Mouse (Mus musculus): ENCODE results near the gene Hivep2. TPM values are rescaled to one million over a fixed set of nuclear protein-coding genes. Genes with fewer than 3 reads are reported as not detected.

Gene Hivep2
- polyA plus RNA-seq, 1 experiment from 2014 or later, result 6.9 TPM

GRCm38 (mm10) chr10:14056584-14057451 is 90.9 kb downstream of the Hivep2 start:
- WGBS, result 25% methylated on average over 8 of the region's 8 CpGs
- H3K4me2 ChIP-seq (replicated peaks), result 0 out of 2 replicates have a peak overlapping the region, but pooled peaks have one; percentile 9
- peaks cover 25% of the 10 kb centered on the region for H3K4me1 ChIP-seq
- no peaks in the 10 kb centered on the region for H3K36me3 ChIP-seq
- H3K9ac ChIP-seq, result no peak overlapping the region
- H3K27ac ChIP-seq, result peak overlapping the region; percentile 46; the same call in 1 of the 2 replicates
- H3K4me3 ChIP-seq, result no peak overlapping the region
- no peaks in the 10 kb centered on the region for H3K9me3 ChIP-seq
- H3K27me3 ChIP-seq (replicated peaks), result no peaks in the 10 kb centered on the region
- peak; percentile 75 for ATAC-seq (ENCODE audit: low FRiP score, low read depth)

- no peak overlapping the region for H3K9ac ChIP-seq
- no peaks in the 10 kb centered on the region for H3K36me3 ChIP-seq
- no peaks in the 10 kb centered on the region for H3K27me3 ChIP-seq (replicated peaks)
- no peak overlapping the region for H3K4me2 ChIP-seq (replicated peaks)
- H3K4me1 ChIP-seq, result peaks cover 25% of the 10 kb centered on the region
- 89% methylated on average over 11 of the region's 11 CpGs for WGBS
- ATAC-seq (ENCODE audit: low FRiP score, low read depth), result no peak
- no peak overlapping the region for H3K27ac ChIP-seq
- H3K9me3 ChIP-seq, result no peaks in the 10 kb centered on the region
- H3K4me3 ChIP-seq, result no peak overlapping the region
These were observed 92.1 kb downstream of the Hivep2 start for GRCm38 (mm10) chr10:14057841-14058605.

- Histone ChIP-seq H3K36me3 (no peaks in the 10 kb centered on the region), H3K9me3 (no peaks in the 10 kb centered on the region), H3K27ac (no peak overlapping the region), H3K27me3 (replicated peaks) (no peaks in the 10 kb centered on the region), H3K9ac (no peak overlapping the region), H3K4me1 (peaks cover 22% of the 10 kb centered on the region), H3K4me2 (replicated peaks) (no peak overlapping the region), H3K4me3 (no peak overlapping the region)
- 76% methylated on average over 2 of the region's 2 CpGs for WGBS
- ATAC-seq (ENCODE audit: low FRiP score, low read depth), result no peak
These were observed 92.9 kb downstream of the Hivep2 start for GRCm38 (mm10) chr10:14058742-14059141.

GRCm38 (mm10) chr10:14059581-14059980 is 93.7 kb downstream of the Hivep2 start:
- no peak overlapping the region for H3K4me2 ChIP-seq (replicated peaks)
- no peak overlapping the region for H3K9ac ChIP-seq
- no peaks in the 10 kb centered on the region for H3K27me3 ChIP-seq (replicated peaks)
- no peaks in the 10 kb centered on the region for H3K36me3 ChIP-seq
- ATAC-seq (ENCODE audit: low FRiP score, low read depth), result no peak
- peaks cover 22% of the 10 kb centered on the region for H3K4me1 ChIP-seq
- no peak overlapping the region for H3K4me3 ChIP-seq
- H3K9me3 ChIP-seq, result no peaks in the 10 kb centered on the region
- WGBS, result 94% methylated on average over 2 of the region's 2 CpGs
- H3K27ac ChIP-seq, result no peak overlapping the region

- H3K4me3 ChIP-seq, result no peak overlapping the region
- 79% methylated on average over 2 of the region's 2 CpGs for WGBS
These were observed 94.4 kb downstream of the Hivep2 start for GRCm38 (mm10) chr10:14060302-14060701.

GRCm38 (mm10) chr10:14063226-14063625 is 97.4 kb downstream of the Hivep2 start:
- no peak overlapping the region for H3K9ac ChIP-seq
- WGBS, result 86% methylated on average over 4 of the region's 4 CpGs
- no peaks in the 10 kb centered on the region for H3K9me3 ChIP-seq
- no peak for ATAC-seq (ENCODE audit: low FRiP score, low read depth)
- no peak overlapping the region for H3K27ac ChIP-seq
- no peaks in the 10 kb centered on the region for H3K4me1 ChIP-seq
- H3K36me3 ChIP-seq, result no peaks in the 10 kb centered on the region
- H3K27me3 ChIP-seq (replicated peaks), result no peaks in the 10 kb centered on the region
- no peak overlapping the region for H3K4me2 ChIP-seq (replicated peaks)
- H3K4me3 ChIP-seq, result no peak overlapping the region

More at GRCm38 (mm10) chr10:14060302-14060701, 94.4 kb downstream of the Hivep2 start:
- no peak for ATAC-seq (ENCODE audit: low FRiP score, low read depth)
- no peaks in the 10 kb centered on the region for H3K9me3 ChIP-seq
- H3K9ac ChIP-seq, result no peak overlapping the region
- H3K27me3 ChIP-seq (replicated peaks), result no peaks in the 10 kb centered on the region
- peaks cover 22% of the 10 kb centered on the region for H3K4me1 ChIP-seq
- no peak overlapping the region for H3K4me2 ChIP-seq (replicated peaks)
- H3K27ac ChIP-seq, result no peak overlapping the region
- no peaks in the 10 kb centered on the region for H3K36me3 ChIP-seq

- WGBS, result 82% methylated on average over 15 of the region's 15 CpGs
- Histone ChIP-seq H3K4me3 (no peak overlapping the region), H3K4me2 (replicated peaks) (no peak overlapping the region), H3K27me3 (replicated peaks) (no peaks in the 10 kb centered on the region), H3K9me3 (no peaks in the 10 kb centered on the region), H3K4me1 (no peaks in the 10 kb centered on the region), H3K9ac (no peak overlapping the region), H3K27ac (no peak overlapping the region), H3K36me3 (no peaks in the 10 kb centered on the region)
- ATAC-seq (ENCODE audit: low FRiP score, low read depth), result no peak
These were observed 99.0 kb downstream of the Hivep2 start for GRCm38 (mm10) chr10:14064759-14065395.

GRCm38 (mm10) chr10:14067802-14068201 is 101.9 kb downstream of the Hivep2 start:
- WGBS, result 83% methylated on average over 4 of the region's 4 CpGs
- H3K9me3 ChIP-seq, result no peaks in the 10 kb centered on the region
- H3K36me3 ChIP-seq, result no peaks in the 10 kb centered on the region
- H3K27ac ChIP-seq, result no peak overlapping the region
- no peaks in the 10 kb centered on the region for H3K27me3 ChIP-seq (replicated peaks)
- H3K4me2 ChIP-seq (replicated peaks), result no peak overlapping the region
- no peaks in the 10 kb centered on the region for H3K4me1 ChIP-seq
- no peak overlapping the region for H3K9ac ChIP-seq
- no peak overlapping the region for H3K4me3 ChIP-seq
- no peak for ATAC-seq (ENCODE audit: low FRiP score, low read depth)

GRCm38 (mm10) chr10:14070498-14071079 is 104.7 kb downstream of the Hivep2 start:
- 85% methylated on average over 5 of the region's 5 CpGs for WGBS
- Histone ChIP-seq H3K36me3 (no peaks in the 10 kb centered on the region), H3K27ac (no peak overlapping the region), H3K4me3 (no peak overlapping the region), H3K4me1 (no peaks in the 10 kb centered on the region), H3K9ac (no peak overlapping the region), H3K27me3 (replicated peaks) (no peaks in the 10 kb centered on the region), H3K9me3 (no peaks in the 10 kb centered on the region), H3K4me2 (replicated peaks) (no peak overlapping the region)
- ATAC-seq (ENCODE audit: low FRiP score, low read depth), result no peak

GRCm38 (mm10) chr10:14072504-14072903 is 106.6 kb downstream of the Hivep2 start:
- H3K27ac ChIP-seq, result no peak overlapping the region
- H3K9me3 ChIP-seq, result no peaks in the 10 kb centered on the region
- no peak overlapping the region for H3K9ac ChIP-seq
- H3K4me1 ChIP-seq, result no peaks in the 10 kb centered on the region
- no peak for ATAC-seq (ENCODE audit: low FRiP score, low read depth)
- no peaks in the 10 kb centered on the region for H3K27me3 ChIP-seq (replicated peaks)
- no peak overlapping the region for H3K4me2 ChIP-seq (replicated peaks)
- H3K4me3 ChIP-seq, result no peak overlapping the region
- 92% methylated on average over 3 of the region's 3 CpGs for WGBS
- H3K36me3 ChIP-seq, result no peaks in the 10 kb centered on the region

- WGBS, result 92% methylated on average over 5 of the region's 5 CpGs
- ATAC-seq (ENCODE audit: low FRiP score, low read depth), result no peak
- H3K9me3 ChIP-seq, result no peaks in the 10 kb centered on the region
- no peak overlapping the region for H3K4me3 ChIP-seq
- H3K9ac ChIP-seq, result no peak overlapping the region
- no peaks in the 10 kb centered on the region for H3K4me1 ChIP-seq
- no peaks in the 10 kb centered on the region for H3K36me3 ChIP-seq
- no peak overlapping the region for H3K27ac ChIP-seq
- no peaks in the 10 kb centered on the region for H3K27me3 ChIP-seq (replicated peaks)
- no peak overlapping the region for H3K4me2 ChIP-seq (replicated peaks)
These were observed 109.9 kb downstream of the Hivep2 start for GRCm38 (mm10) chr10:14075767-14076166.

GRCm38 (mm10) chr10:14076880-14077279 is 111.0 kb downstream of the Hivep2 start:
- Histone ChIP-seq H3K9me3 (no peaks in the 10 kb centered on the region), H3K4me1 (no peaks in the 10 kb centered on the region), H3K27me3 (replicated peaks) (no peaks in the 10 kb centered on the region), H3K4me2 (replicated peaks) (no peak overlapping the region), H3K27ac (no peak overlapping the region), H3K4me3 (no peak overlapping the region), H3K9ac (no peak overlapping the region), H3K36me3 (no peaks in the 10 kb centered on the region)
- no peak for ATAC-seq (ENCODE audit: low FRiP score, low read depth)
- 78% methylated on average over 9 of the region's 9 CpGs for WGBS
